Mouse (Mus musculus) ovary, postnatal 14 days (tissue): ENCODE measurements around the gene Mul1.
"Not testable (repeated sequence)": the region's sequence is repeated elsewhere in the genome, so short reads cannot be mapped to it uniquely, and the experiment has no call there.

Experiments used
- DNase-seq: peaks from one replicate; pipeline ENCODE4 v3.0.0; 2022; ENCODE audit warnings: low spot score

The Mul1 gene

GRCm38 (mm10) chr4:138434347-138435316, at the start of gene Mul1:
Mul1 (plus strand) TSS chr4:138434671.
- DNase-seq, result peak; percentile 98

- no peak for DNase-seq
Observed at GRCm38 (mm10) chr4:138393703-138394102, 40.8 kb upstream of the Mul1 start.

GRCm38 (mm10) chr4:138395087-138395970, 39.1 kb upstream of the Mul1 start:
- no peak for DNase-seq

DNA sequence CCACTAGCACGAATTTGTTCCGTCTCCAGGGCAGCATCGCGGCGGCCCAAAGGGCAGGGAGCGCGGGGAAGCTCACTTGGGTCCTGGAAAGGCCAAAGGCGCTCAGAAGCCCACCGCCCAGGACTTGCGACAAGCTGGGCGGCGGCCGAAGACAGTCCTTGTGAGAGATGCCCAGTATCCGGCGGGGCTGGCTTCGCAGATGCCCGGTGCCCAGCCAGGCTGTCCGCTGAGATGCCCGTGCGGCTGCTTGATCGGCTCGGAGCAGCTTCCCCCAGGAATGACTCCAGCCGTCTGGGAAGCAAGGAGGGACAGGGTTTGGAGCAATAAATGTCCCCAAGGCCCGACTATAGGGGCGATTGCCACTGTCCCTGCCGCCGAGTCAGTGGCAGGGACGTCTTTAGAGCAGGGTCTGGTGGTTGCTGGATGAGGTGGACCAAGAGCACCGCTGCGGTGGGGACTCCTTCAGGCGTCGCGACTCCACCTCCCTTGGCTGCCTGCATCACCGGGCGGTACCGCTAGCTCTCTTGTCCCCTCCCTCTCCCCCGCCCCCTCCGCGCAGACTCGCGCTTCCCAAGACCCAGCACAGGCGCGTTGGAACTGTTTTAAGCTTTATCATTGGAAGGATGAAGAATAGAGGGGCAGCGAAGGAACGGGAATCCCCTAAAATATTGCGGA, 38.4 kb upstream of the Mul1 start, which contains the start of gene Fam43b:
Gene Fam43b, minus strand, starts transcription at position 558 of the 675 bp plus-strand sequence.
- DNase-seq, result no peak

DNA sequence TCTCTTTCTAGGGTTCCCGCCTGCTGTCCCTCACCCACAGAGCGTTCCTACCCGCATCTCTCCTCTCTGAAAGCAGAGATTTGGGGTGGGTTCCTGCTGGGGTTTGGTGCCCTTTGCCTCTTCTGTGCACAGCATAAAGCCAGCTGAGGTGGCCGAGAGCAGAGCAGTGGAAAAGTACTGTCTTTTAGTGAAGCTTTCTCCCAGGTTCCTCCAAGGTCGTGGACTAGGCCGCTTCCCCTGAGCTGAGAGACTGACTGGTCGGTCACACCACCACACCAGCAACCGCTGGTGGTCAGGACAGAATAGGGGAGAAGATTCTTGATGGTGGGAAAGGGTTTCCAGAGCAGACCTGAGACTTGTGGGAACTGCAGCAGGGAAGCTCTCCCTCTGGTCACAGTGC, 37.8 kb upstream of the Mul1 start:
- no peak for DNase-seq

GRCm38 (mm10) chr4:138404806-138405205, 29.7 kb upstream of the Mul1 start:
- peak; percentile 25 for DNase-seq

- DNase-seq, result no peak
Observed at GRCm38 (mm10) chr4:138407479-138408194, 26.8 kb upstream of the Mul1 start.

GRCm38 (mm10) chr4:138411011-138411410, 23.5 kb upstream of the Mul1 start:
- DNase-seq, result no peak

DNA sequence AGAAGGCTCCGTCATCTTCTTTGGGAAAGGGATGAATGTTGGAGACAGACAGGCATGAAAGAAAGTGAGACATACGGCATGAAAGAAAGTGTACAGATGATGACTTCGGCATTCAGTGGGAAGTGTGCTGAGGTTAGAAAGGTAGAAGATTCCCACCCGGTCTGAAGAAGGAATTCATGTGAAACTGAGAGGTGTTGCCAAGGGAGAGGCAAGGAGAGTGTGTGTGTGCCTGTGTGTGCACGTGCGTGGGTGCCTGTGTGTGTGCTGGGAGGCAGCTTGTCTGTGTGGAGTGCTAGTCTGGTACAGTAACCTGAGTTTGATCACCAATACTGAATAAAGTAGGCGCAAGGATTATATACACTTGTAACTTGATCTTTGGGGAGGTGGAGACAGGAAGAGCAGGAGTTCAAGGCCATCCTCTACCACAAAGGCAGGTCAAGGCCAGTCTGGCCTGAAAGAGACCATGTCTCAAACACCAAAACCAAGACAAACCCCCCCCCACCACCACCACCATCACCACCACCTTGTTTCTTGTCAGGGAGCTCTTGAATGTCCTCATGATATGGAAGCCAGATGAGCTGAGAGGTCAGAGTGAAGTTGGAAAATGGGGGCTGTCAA, 22.9 kb upstream of the Mul1 start:
- DNase-seq, result no peak

GRCm38 (mm10) chr4:138414725-138415124, 19.7 kb upstream of the Mul1 start:
- no peak for DNase-seq

GRCm38 (mm10) chr4:138415991-138416390, 18.5 kb upstream of the Mul1 start:
- no peak for DNase-seq

- no peak for DNase-seq
Observed at GRCm38 (mm10) chr4:138416414-138416813, 18.1 kb upstream of the Mul1 start.

DNA sequence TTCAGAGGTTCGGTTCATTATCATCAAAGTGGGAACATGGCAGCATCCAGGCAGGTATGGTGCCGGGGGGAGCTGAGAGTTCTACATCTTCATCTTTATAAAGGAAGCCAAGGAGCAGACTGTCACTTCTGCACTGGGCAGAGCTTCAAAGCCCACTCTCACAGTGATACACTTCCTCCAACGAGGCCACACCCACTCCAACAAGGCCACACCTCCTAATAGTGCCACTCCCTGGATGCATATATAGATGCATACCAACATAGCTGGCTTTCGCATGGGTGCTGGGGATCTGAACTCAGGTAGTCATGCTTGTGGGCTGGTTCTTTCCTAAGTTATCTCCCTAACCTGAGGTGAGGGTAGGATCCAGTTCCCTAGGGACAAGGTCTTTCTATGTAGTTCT, 16.6 kb upstream of the Mul1 start:
- DNase-seq, result no peak

DNA sequence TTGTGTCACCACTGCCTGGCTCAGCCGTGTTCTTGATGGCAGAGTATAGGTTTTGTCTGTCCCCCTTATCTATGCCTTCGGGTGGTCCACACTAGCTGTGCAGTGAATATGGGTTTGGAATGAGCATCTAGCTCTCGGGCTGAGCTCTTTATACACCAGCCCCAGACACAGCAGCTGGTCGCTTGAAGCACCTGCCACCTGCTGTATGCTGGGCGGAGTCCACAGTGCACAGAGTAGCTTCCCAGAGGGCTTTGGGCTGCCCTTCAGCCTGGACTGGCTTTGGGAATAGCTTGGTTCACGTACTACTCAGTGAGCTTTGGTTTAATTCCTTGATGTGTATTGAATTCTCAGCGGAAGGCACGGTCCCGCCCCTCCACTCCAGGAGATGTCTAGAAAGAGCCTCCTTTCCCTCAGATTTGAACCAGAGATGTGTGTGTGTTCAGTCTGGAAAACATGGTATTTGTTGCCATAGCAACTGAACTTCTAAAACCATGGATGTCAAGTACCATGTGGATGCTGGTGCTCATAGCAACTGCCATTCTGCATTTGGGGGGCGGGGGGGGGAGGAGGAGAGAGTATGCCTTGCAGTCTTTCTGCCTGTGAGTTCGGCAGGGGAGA, 16.0 kb upstream of the Mul1 start:
- no peak for DNase-seq

DNA sequence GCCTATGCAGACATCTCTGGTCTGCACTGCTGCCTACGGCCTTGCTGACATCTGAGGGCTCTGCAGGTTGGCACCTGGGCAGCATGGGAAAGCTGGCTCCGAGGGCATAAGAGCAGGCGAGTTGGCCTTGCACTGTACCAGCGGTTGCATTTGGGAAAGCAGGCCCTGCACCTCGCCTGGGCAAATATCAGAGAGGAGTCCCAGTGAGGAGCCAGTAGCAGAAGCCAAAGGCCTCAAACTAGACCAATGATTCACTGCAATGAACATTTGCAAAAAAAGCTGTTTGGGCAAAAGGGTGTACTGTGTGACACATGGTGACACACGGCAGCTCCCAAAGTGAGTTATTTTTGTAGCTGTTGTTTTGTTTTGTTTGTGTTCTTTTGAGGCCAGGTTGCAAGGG, 9.4 kb upstream of the Mul1 start:
- DNase-seq, result no peak

DNA sequence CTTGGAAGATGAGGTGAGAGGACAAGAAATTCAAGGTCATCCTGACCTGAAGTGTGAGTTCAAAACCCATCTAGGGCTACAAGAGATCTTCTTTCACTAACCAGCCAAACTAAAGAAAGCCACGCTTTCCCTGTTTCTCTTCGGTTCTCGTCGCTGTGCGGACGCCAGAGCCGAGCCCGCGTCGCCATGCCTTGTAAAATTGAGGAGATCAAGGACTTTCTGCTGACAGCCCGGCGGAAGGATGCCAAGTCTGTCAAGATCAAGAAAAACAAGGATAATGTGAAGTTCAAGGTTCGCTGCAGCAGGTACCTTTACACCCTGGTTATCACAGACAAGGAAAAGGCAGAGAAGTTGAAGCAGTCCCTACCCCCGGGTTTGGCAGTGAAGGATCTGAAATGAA, 8.9 kb upstream of the Mul1 start:
- DNase-seq, result not testable (repeated sequence)

GRCm38 (mm10) chr4:138426778-138427705, 7.4 kb upstream of the Mul1 start:
- peak; percentile 82 for DNase-seq

DNA sequence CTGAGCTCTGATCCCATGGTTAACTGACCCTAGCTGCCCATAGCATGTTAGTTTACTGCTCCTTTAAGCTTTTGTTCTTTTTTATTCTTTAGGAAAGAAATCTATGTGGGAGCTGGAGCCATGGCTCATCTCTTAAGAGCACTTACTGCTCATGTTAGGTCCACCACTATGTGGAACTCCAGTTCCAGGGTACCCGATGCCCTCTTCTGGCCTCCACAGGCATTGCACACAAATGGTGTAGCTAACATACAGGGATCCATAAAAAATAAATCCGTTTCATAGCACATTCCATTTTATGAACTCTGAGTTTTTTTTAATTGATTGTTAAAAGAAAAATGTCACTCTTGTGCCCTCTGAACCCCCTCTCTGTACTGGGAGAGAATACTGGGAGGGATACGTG, 4.7 kb upstream of the Mul1 start:
- DNase-seq, result no peak

GRCm38 (mm10) chr4:138431340-138431739, 3.1 kb upstream of the Mul1 start:
- DNase-seq, result no peak
